Mouse (Mus musculus) CD4-positive helper T cell, adult 2 months (primary cell): ENCODE results near the gene Pbx2.
"Not testable (repeated sequence)": the region's sequence is repeated elsewhere in the genome, so short reads cannot be mapped to it uniquely, and the experiment has no call there.

ENCODE experiments used
- DNase-seq: peaks from one replicate; pipeline ENCODE4 v3.0.0-alpha.2; 2012; ENCODE audit warnings: low read depth, missing footprints, low spot score

Gene Pbx2

GRCm38 (mm10) chr17:34591029-34591993, at the start of gene Pbx2:
Pbx2 (plus strand) TSS chr17:34591266.
- peak; percentile 35 for DNase-seq

GRCm38 (mm10) chr17:34543567-34543966, 47.5 kb upstream of the Pbx2 start:
- not testable (repeated sequence) for DNase-seq

- no peak for DNase-seq
These were observed 44.3 kb upstream of the Pbx2 start for GRCm38 (mm10) chr17:34546797-34547196.

- DNase-seq: no peak
These were observed 43.5 kb upstream of the Pbx2 start for GRCm38 (mm10) chr17:34547601-34548000.

- no peak for DNase-seq
These were observed 41.9 kb upstream of the Pbx2 start for GRCm38 (mm10) chr17:34549156-34549555.

- DNase-seq: no peak
These were observed 41.2 kb upstream of the Pbx2 start for GRCm38 (mm10) chr17:34549843-34550242.

GRCm38 (mm10) chr17:34555483-34555882, 35.6 kb upstream of the Pbx2 start:
- DNase-seq: peak; percentile 70

- DNase-seq: no peak
These were observed 34.7 kb upstream of the Pbx2 start for GRCm38 (mm10) chr17:34556406-34556805.

GRCm38 (mm10) chr17:34557411-34557810, 33.7 kb upstream of the Pbx2 start:
- no peak for DNase-seq

- DNase-seq: no peak
These were observed 31.9 kb upstream of the Pbx2 start for GRCm38 (mm10) chr17:34559116-34559515.

- peak; percentile 41 for DNase-seq
These were observed 31.2 kb upstream of the Pbx2 start for GRCm38 (mm10) chr17:34559895-34560294.

GRCm38 (mm10) chr17:34560438-34560837, 30.6 kb upstream of the Pbx2 start:
- no peak for DNase-seq

GRCm38 (mm10) chr17:34561200-34561599, 29.9 kb upstream of the Pbx2 start:
- DNase-seq: no peak

- DNase-seq: no peak
These were observed 28.5 kb upstream of the Pbx2 start for GRCm38 (mm10) chr17:34562595-34562994.

GRCm38 (mm10) chr17:34563354-34563753, 27.7 kb upstream of the Pbx2 start:
- DNase-seq: no peak

- no peak for DNase-seq
These were observed 27.1 kb upstream of the Pbx2 start, which contains the start of gene Notch4 for GRCm38 (mm10) chr17:34564003-34564421. Notch4 (plus strand) TSS chr17:34564268.

GRCm38 (mm10) chr17:34564796-34565195, 26.3 kb upstream of the Pbx2 start:
- no peak for DNase-seq

- DNase-seq: no peak
These were observed 23.8 kb upstream of the Pbx2 start for GRCm38 (mm10) chr17:34567311-34567710.

GRCm38 (mm10) chr17:34568421-34568820, 22.6 kb upstream of the Pbx2 start:
- no peak for DNase-seq

GRCm38 (mm10) chr17:34569919-34570318, 21.1 kb upstream of the Pbx2 start:
- DNase-seq: no peak

- DNase-seq: peak; percentile 44
These were observed 19.2 kb upstream of the Pbx2 start for GRCm38 (mm10) chr17:34571875-34572274.

- no peak for DNase-seq
These were observed 18.7 kb upstream of the Pbx2 start for GRCm38 (mm10) chr17:34572361-34572760.

GRCm38 (mm10) chr17:34576577-34576976, 14.5 kb upstream of the Pbx2 start:
- DNase-seq: no peak
